Mouse (Mus musculus) embryonic facial prominence, embryonic 12.5 days (tissue): ENCODE measurements around the gene 4921536K21Rik. TPM values are rescaled to one million over a fixed set of nuclear protein-coding genes. Genes with fewer than 3 reads are reported as not detected.

Source experiments
- ATAC-seq: fragments of 200-750 bp; cut with Nextera tagmentation; 2 replicates; pipeline ENCODE4 v1.8.0; 2017; ENCODE audit not compliant: insufficient number of reproducible peaks, insufficient read depth, low FRiP score, low TSS enrichment
- H3K27ac ChIP-seq: fragments of 300-500 bp; sonication (generic); 2 replicates; pipeline ENCODE4 v1.5.1; 2016; ENCODE audit warnings: mild to moderate bottlenecking
- H3K27me3 ChIP-seq: fragments of 300-500 bp; sonication (generic); 2 replicates; pipeline ENCODE4 v1.6.1; 2016; ENCODE audit warnings: mild to moderate bottlenecking, moderate library complexity
- H3K36me3 ChIP-seq: fragments of 300-500 bp; sonication (generic); 2 replicates; pipeline ENCODE4 v1.6.1; 2016; ENCODE audit warnings: mild to moderate bottlenecking
- H3K4me1 ChIP-seq: fragments of 300-500 bp; sonication (generic); 2 replicates; pipeline ENCODE4 v1.6.1; 2016
- H3K4me2 ChIP-seq: fragments of 300-500 bp; sonication (generic); replicated peaks from 2 replicates; pipeline ENCODE4 v1.6.1; 2016; ENCODE audit warnings: mild to moderate bottlenecking, moderate library complexity
- H3K4me3 ChIP-seq: fragments of 300-500 bp; sonication (generic); 2 replicates; pipeline ENCODE4 v1.5.1; 2016; ENCODE audit warnings: mild to moderate bottlenecking
- H3K9ac ChIP-seq: fragments of 300-500 bp; sonication (generic); 2 replicates; pipeline ENCODE4 v1.6.1; 2016; ENCODE audit warnings: mild to moderate bottlenecking, moderate library complexity
- H3K9me3 ChIP-seq: fragments of 300-500 bp; sonication (generic); 2 replicates; pipeline ENCODE4 v1.6.1; 2016; ENCODE audit warnings: mild to moderate bottlenecking, moderate library complexity
- WGBS: fragments of 180-500 bp; shearing (Covaris S2); methylation state at CpG from one replicate; pipeline ENCODE4 v1.1.7; 2016; 5-methylcytosine and 5-hydroxymethylcytosine counted together
- polyA plus RNA-seq: library from polyadenylated mRNA; unstranded; fragments of >200 nt; fragmentation: Nextera tagmentation; extraction: Ambion mirVana; gene quantifications from 2 replicates; pipeline ENCODE4 v1.2.1, GENCODE M21; 2016

Gene 4921536K21Rik
- polyA plus RNA-seq, 1 experiment from 2014 or later, result 0.14 TPM

DNA sequence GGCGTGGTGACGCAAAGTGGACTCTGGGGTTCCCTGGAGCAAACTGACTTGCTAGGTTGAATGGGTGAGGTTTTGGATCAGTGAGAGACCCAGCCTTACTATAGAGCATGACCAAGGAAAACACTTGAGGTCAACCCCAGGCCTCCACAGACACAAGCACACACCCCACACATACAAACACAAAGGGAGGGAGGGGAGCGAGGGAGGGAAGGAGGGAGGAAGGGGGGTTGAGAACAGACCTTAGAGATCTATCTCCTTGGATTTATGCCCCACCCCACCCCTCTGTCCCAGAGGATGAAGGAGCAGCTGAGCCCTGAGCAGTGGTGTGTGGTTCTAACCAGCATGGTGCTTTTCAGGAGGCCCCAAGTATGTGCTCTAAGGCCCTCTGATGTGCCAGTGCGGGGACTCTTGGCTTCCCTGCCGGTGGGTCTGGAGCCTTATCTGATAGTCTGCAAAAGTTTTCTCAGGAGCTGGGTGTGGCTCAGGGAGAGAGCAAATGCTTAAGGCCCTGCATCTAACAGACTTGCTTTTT, 44.1 kb downstream of the 4921536K21Rik start:
- Histone ChIP-seq H3K4me2 (no peak overlapping the region), H3K4me1 (no peaks in the 10 kb centered on the region), H3K27me3 (no peaks in the 10 kb centered on the region), H3K27ac (no peak overlapping the region), H3K9me3 (no peaks in the 10 kb centered on the region), H3K9ac (no peak overlapping the region), H3K4me3 (no peak overlapping the region), H3K36me3 (no peaks in the 10 kb centered on the region)
- 71% methylated on average over 5 of the region's 5 CpGs for WGBS
- ATAC-seq, result no peak

DNA sequence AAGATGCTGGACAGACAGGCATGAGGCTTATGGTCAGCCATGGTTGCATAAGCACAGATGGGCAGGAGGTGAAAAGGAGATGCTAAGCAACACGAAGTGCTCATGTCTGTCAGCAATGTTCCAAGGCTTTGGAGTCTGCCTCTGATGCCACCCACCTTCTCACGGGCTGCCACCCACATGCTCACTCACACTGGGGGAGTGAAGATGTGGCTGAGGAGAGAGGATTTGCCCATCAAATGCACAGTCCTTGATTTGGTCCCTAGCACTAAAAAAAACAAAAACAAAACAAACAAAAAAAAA, 44.6 kb downstream of the 4921536K21Rik start:
- WGBS, result 84% methylated on average over 2 of the region's 2 CpGs
- H3K9ac ChIP-seq, result no peak overlapping the region
- no peaks in the 10 kb centered on the region for H3K9me3 ChIP-seq
- ATAC-seq, result no peak
- H3K27ac ChIP-seq, result no peak overlapping the region
- H3K4me3 ChIP-seq, result no peak overlapping the region
- H3K36me3 ChIP-seq, result no peaks in the 10 kb centered on the region
- H3K4me1 ChIP-seq, result no peaks in the 10 kb centered on the region
- H3K4me2 ChIP-seq, result no peak overlapping the region
- H3K27me3 ChIP-seq, result no peaks in the 10 kb centered on the region

DNA sequence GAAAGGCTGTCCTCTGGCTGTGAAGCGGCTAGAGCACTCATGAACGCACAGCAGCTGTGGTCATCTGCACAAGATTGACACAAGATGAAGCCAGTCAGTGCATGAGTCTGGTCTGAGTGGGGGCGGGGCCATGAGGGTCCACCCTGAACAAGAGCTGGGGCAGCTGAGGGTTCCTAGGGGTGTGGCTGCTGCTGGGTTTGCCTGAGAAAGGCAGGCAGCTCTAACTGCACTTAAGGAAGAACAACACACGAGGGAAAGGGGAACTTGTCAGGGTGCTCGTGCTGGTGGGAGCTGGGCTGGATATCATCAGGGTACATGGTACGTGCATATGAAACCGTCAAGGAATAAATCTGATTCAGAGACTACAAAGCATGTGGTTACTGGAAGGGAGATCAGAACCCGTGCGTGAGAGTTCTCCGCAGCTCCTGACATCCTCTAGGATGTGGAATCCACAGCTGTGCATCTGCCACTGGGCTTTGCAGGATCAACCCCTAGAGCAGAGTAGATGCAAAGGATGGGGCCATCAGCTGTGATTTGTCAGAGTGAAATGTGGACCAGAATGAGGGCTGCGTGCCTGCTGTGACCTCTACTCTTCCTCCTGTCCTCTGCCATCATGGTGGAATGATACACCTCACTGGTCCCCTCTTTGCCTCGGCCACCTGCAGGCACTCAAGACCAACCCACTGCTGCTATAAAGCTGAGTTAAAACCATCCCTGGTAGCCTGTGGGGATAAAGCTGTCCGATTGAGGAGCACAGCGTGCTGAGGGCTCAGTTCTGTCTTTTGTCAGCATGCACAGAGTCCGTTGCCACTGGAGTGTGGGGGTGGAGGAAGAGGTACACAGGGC, 45.2 kb downstream of the 4921536K21Rik start:
- Histone ChIP-seq H3K4me1 (no peaks in the 10 kb centered on the region), H3K27ac (no peak overlapping the region), H3K36me3 (no peaks in the 10 kb centered on the region), H3K4me2 (no peak overlapping the region), H3K9ac (no peak overlapping the region), H3K9me3 (no peaks in the 10 kb centered on the region), H3K4me3 (no peak overlapping the region), H3K27me3 (no peaks in the 10 kb centered on the region)
- WGBS, result 80% methylated on average over 15 of the region's 15 CpGs
- ATAC-seq, result no peak

DNA sequence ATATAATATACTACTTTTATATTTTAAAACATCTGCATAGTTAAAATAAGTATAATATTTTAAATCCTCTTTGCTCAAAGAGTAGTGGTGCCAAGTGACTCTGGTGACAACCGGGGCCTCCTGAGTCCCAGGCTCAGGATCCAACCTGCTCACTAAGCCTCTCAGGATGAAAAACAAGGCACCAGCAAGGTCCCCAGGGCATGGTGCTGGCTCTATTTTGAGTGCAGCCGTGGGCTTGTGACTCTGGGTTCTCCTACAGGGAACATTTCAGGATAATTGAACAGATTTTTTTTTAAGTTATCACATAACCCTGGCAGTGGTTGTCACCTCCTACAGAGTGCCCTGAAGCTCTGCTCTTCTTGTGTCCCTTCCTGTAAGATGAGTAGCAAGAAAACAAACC, 48.5 kb downstream of the 4921536K21Rik start:
- no peak overlapping the region for H3K4me2 ChIP-seq
- H3K36me3 ChIP-seq, result no peaks in the 10 kb centered on the region
- no peaks in the 10 kb centered on the region for H3K27me3 ChIP-seq
- no peak overlapping the region for H3K27ac ChIP-seq
- WGBS, result 50% methylated on average over 2 of the region's 2 CpGs
- H3K4me1 ChIP-seq, result no peaks in the 10 kb centered on the region
- no peak for ATAC-seq
- H3K9me3 ChIP-seq, result no peaks in the 10 kb centered on the region
- no peak overlapping the region for H3K4me3 ChIP-seq
- H3K9ac ChIP-seq, result no peak overlapping the region

DNA sequence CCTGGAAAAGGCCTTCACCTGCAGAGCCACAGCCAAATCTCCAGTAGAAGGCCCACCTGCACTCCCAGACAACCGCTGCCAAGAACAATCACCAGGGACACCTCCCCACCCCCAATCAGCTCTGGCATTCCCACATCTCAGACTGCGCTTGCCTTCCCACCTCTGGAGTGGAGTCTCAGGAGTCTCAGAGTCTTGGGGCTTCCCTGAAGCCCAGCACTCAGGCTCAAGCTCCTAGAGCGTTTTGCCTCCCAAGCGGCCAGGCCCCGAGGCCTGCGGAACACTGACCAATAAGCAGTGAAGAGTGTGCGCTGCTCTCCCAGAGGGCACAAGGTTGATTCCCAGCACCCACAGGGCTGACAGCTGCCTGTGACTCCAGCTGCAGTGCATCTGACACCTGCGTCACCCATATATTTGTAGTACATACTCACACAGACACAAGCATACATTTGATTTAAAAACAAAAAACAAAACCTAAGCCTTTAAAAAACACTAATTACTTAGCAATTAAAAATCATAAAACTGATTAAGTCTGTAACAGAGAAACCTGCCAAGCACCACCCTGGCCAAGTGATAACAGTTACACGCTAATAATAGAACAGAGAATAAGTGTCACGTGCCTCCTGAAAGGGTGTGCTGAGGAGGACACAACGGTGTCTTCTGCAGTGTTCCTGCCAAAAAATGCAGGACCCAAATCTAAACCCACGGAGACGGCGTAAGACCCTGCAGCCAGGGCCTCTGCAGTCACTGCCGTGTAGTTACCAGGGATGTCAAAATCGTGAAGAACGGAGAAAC, 50.8 kb downstream of the 4921536K21Rik start:
- H3K4me2 ChIP-seq, result no peak overlapping the region
- H3K36me3 ChIP-seq, result no peaks in the 10 kb centered on the region
- H3K9me3 ChIP-seq, result no peaks in the 10 kb centered on the region
- no peak for ATAC-seq
- no peak overlapping the region for H3K27ac ChIP-seq
- H3K4me1 ChIP-seq, result no peaks in the 10 kb centered on the region
- H3K4me3 ChIP-seq, result no peak overlapping the region
- 75% methylated on average over 17 of the region's 17 CpGs for WGBS
- H3K27me3 ChIP-seq, result no peaks in the 10 kb centered on the region
- no peak overlapping the region for H3K9ac ChIP-seq

Other genes starting within 250 kb of the 4921536K21Rik start
- gene Morc2a, start 245.9 kb downstream of the 4921536K21Rik start, polyA plus RNA-seq, result 49.1 and 54.5 TPM in 2 replicates
- 2.1 TPM in 2 replicates for gene Osbp2, start 31.2 kb downstream of the 4921536K21Rik start, polyA plus RNA-seq
- gene Dusp18, start 142 bp upstream of the 4921536K21Rik start, polyA plus RNA-seq, result 12.7 and 14.7 TPM in 2 replicates
- 5.1 and 5.2 TPM in 2 replicates for gene Slc35e4, start 19.6 kb upstream of the 4921536K21Rik start, polyA plus RNA-seq
- 34.6 and 36.1 TPM in 2 replicates for gene Tcn2, start 37.1 kb upstream of the 4921536K21Rik start, polyA plus RNA-seq
- gene Pes1, start 68.9 kb upstream of the 4921536K21Rik start, polyA plus RNA-seq, result 79.1 and 82.2 TPM in 2 replicates
- gene 4930556J24Rik, start 81.7 kb upstream of the 4921536K21Rik start, polyA plus RNA-seq, result 0.18 and 0.25 TPM in 2 replicates
- gene Gal3st1, start 88.5 kb upstream of the 4921536K21Rik start, polyA plus RNA-seq, result 2.2 and 2.4 TPM in 2 replicates
- gene Sec14l4, start 136.4 kb upstream of the 4921536K21Rik start, polyA plus RNA-seq, result 0.23 TPM in 1 of 2 replicates, not detected in the other
- gene Sec14l3, start 169.7 kb upstream of the 4921536K21Rik start, polyA plus RNA-seq, result not detected in 2 replicates
- gene Mtfp1, start 200.3 kb upstream of the 4921536K21Rik start, polyA plus RNA-seq, result 7.6 and 7.7 TPM in 2 replicates
- gene Sec14l2, start 228.3 kb upstream of the 4921536K21Rik start, polyA plus RNA-seq, result 2.0 and 2.4 TPM in 2 replicates
- gene Rnf215, start 240.1 kb upstream of the 4921536K21Rik start, polyA plus RNA-seq, result 43.0 and 44.7 TPM in 2 replicates